Mouse (Mus musculus) midbrain, embryonic 12.5 days (tissue): ENCODE results near the gene Nppb. TPM values are rescaled to one million over a fixed set of nuclear protein-coding genes. Genes with fewer than 3 reads are reported as not detected.

ENCODE experiments used
- ATAC-seq: fragments of 200-750 bp; cut with Nextera tagmentation; 2 replicates; pipeline ENCODE4 v1.8.0; 2017; ENCODE audit warnings: low read depth, moderate TSS enrichment, moderate library complexity; ENCODE audit not compliant: low FRiP score
- H3K27ac ChIP-seq: fragments of 300-500 bp; sonication (generic); replicated peaks from 2 replicates; pipeline ENCODE4 v1.5.1; 2016; ENCODE audit warnings: mild to moderate bottlenecking
- H3K27me3 ChIP-seq: fragments of 300-500 bp; sonication (generic); 2 replicates; pipeline ENCODE4 v1.6.1; 2016; ENCODE audit warnings: mild to moderate bottlenecking
- H3K36me3 ChIP-seq: fragments of 300-500 bp; sonication (generic); 2 replicates; pipeline ENCODE4 v1.6.1; 2016
- H3K4me1 ChIP-seq: fragments of 300-500 bp; sonication (generic); 2 replicates; pipeline ENCODE4 v1.6.1; 2016
- H3K4me2 ChIP-seq: fragments of 300-500 bp; sonication (generic); replicated peaks from 2 replicates; pipeline ENCODE4 v1.6.1; 2016; ENCODE audit warnings: mild to moderate bottlenecking, moderate library complexity
- H3K4me3 ChIP-seq: fragments of 300-500 bp; sonication (generic); 2 replicates; pipeline ENCODE4 v1.5.1; 2016; ENCODE audit warnings: mild to moderate bottlenecking
- H3K9ac ChIP-seq: fragments of 300-500 bp; sonication (generic); replicated peaks from 2 replicates; pipeline ENCODE4 v1.6.1; 2016; ENCODE audit warnings: mild to moderate bottlenecking, moderate library complexity
- H3K9me3 ChIP-seq: fragments of 300-500 bp; sonication (generic); 2 replicates; pipeline ENCODE4 v1.6.1; 2016; ENCODE audit warnings: mild to moderate bottlenecking
- WGBS: fragments of 180-500 bp; shearing (Covaris S2); methylation state at CpG from one replicate; pipeline ENCODE4 v1.1.7; 2016; 5-methylcytosine and 5-hydroxymethylcytosine counted together
- polyA plus RNA-seq: library from polyadenylated mRNA; unstranded; fragments of >200 nt; fragmentation: Nextera tagmentation; extraction: Ambion mirVana; gene quantifications from 2 replicates; pipeline ENCODE4 v1.2.1, GENCODE M21; 2016

Gene Nppb
- polyA plus RNA-seq, 1 experiment from 2014 or later = not detected

GRCm38 (mm10) chr4:147943005-147943404 is 42.6 kb upstream of the Nppb start:
- Histone ChIP-seq H3K9ac (no peak overlapping the region), H3K9me3 (no peaks in the 10 kb centered on the region), H3K4me1 (peaks cover 28% of the 10 kb centered on the region), H3K27ac (no peak overlapping the region), H3K4me2 (peak overlapping the region; percentile 100; the same call in 1 of the 2 replicates), H3K27me3 (0 out of 2 replicates have a peak, but pooled peaks cover 5% of the 10 kb centered on the region), H3K4me3 (no peak overlapping the region), H3K36me3 (peaks cover 45% of the 10 kb centered on the region)
- no peak for ATAC-seq
- 100% methylated on average over 1 of the region's 1 CpGs for WGBS

- no peak overlapping the region for H3K9ac ChIP-seq
Measured at GRCm38 (mm10) chr4:147947511-147947910, 38.1 kb upstream of the Nppb start.

DNA sequence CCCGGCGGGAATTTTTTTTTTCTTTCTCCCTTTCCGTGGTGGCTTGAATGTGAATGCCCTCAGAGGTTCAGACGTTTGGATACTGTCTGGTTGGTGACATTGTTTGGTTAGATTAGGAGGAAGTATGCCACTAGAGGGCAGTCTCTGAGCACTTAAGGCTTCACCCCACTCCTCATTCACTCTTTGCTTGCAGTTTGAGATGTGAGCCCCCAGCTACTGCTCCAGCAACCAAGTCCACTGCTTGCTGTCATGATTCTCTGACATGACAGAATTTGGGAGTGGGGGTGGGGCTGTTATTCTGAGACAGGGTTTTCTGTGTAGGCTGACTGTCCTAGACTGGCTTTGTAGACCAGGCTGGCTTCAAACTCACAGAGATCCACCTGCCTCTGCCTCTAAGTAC is 32.0 kb upstream of the Nppb start:
- H3K9ac ChIP-seq = no peak overlapping the region
- no peaks in the 10 kb centered on the region for H3K27me3 ChIP-seq
- H3K27ac ChIP-seq = no peak overlapping the region
- H3K4me2 ChIP-seq = no peak overlapping the region
- H3K9me3 ChIP-seq = no peaks in the 10 kb centered on the region
- H3K4me1 ChIP-seq = no peaks in the 10 kb centered on the region
- ATAC-seq = 0 out of 2 replicates have a peak, but pooled peaks have one; percentile 38
- no peak overlapping the region for H3K4me3 ChIP-seq
- WGBS = 9% methylated on average over 4 of the region's 4 CpGs
- H3K36me3 ChIP-seq = peaks cover 2% of the 10 kb centered on the region; the same call in 1 of the 2 replicates

More at GRCm38 (mm10) chr4:147947511-147947910, 38.1 kb upstream of the Nppb start:
- no peak for ATAC-seq
- H3K4me1 ChIP-seq = peaks cover 9% of the 10 kb centered on the region
- H3K27me3 ChIP-seq = no peaks in the 10 kb centered on the region
- H3K4me3 ChIP-seq = no peak overlapping the region
- no peak overlapping the region for H3K27ac ChIP-seq
- H3K36me3 ChIP-seq = peaks cover 51% of the 10 kb centered on the region
- no peaks in the 10 kb centered on the region for H3K9me3 ChIP-seq
- H3K4me2 ChIP-seq = no peak overlapping the region
- WGBS = 70% methylated on average over 2 of the region's 2 CpGs

GRCm38 (mm10) chr4:147957141-147957540 is 28.4 kb upstream of the Nppb start:
- 44% methylated on average over 11 of the region's 11 CpGs for WGBS
- H3K9me3 ChIP-seq = no peaks in the 10 kb centered on the region
- no peak for ATAC-seq

GRCm38 (mm10) chr4:147959881-147960831 is 25.4 kb upstream of the Nppb start:
- Histone ChIP-seq H3K9ac (no peak overlapping the region), H3K4me3 (no peak overlapping the region), H3K36me3 (no peaks in the 10 kb centered on the region), H3K27me3 (no peaks in the 10 kb centered on the region), H3K4me1 (no peaks in the 10 kb centered on the region), H3K27ac (no peak overlapping the region), H3K9me3 (no peaks in the 10 kb centered on the region), H3K4me2 (no peak overlapping the region)
- ATAC-seq = peak; percentile 71
- WGBS = 54% methylated on average over 6 of the region's 6 CpGs

More at GRCm38 (mm10) chr4:147957141-147957540, 28.4 kb upstream of the Nppb start:
- H3K4me3 ChIP-seq = no peak overlapping the region
- H3K36me3 ChIP-seq = no peaks in the 10 kb centered on the region
- H3K9ac ChIP-seq = no peak overlapping the region
- no peaks in the 10 kb centered on the region for H3K27me3 ChIP-seq
- no peak overlapping the region for H3K4me2 ChIP-seq
- H3K4me1 ChIP-seq = no peaks in the 10 kb centered on the region
- no peak overlapping the region for H3K27ac ChIP-seq

GRCm38 (mm10) chr4:147962781-147963180 is 22.8 kb upstream of the Nppb start:
- WGBS = 65% methylated on average over 6 of the region's 6 CpGs

GRCm38 (mm10) chr4:147963623-147964022 is 22.0 kb upstream of the Nppb start:
- Histone ChIP-seq H3K4me1 (no peaks in the 10 kb centered on the region), H3K4me2 (no peak overlapping the region), H3K36me3 (no peaks in the 10 kb centered on the region), H3K4me3 (no peak overlapping the region), H3K9ac (no peak overlapping the region), H3K27me3 (no peaks in the 10 kb centered on the region), H3K27ac (no peak overlapping the region), H3K9me3 (no peaks in the 10 kb centered on the region)
- 89% methylated on average over 15 of the region's 15 CpGs for whole genome bisulfite sequencing
- ATAC-seq = no peak

More at GRCm38 (mm10) chr4:147962781-147963180, 22.8 kb upstream of the Nppb start:
- no peaks in the 10 kb centered on the region for H3K9me3 ChIP-seq
- H3K36me3 ChIP-seq = no peaks in the 10 kb centered on the region
- H3K27ac ChIP-seq = no peak overlapping the region
- no peak for ATAC-seq
- no peak overlapping the region for H3K9ac ChIP-seq
- no peaks in the 10 kb centered on the region for H3K27me3 ChIP-seq
- H3K4me2 ChIP-seq = no peak overlapping the region
- H3K4me1 ChIP-seq = no peaks in the 10 kb centered on the region
- no peak overlapping the region for H3K4me3 ChIP-seq

DNA sequence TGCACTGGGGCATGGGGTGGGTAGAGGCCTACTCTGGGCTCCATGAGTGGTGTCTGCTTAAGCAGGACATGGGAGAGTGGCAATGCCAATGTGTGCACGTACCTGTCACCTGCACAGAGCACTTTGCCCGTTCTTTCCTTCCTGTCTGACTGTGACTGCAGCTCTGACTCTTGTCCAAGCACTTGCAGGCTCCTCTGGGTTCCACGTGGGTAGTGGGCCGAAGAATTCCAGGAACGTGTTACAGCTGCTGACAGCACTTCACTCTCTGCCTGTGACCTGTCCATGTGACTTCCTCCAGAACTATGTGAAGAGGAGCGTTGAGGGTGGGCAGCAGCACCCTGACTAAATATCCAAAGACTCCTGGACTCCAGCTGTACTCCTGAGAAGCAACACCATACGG is 19.9 kb upstream of the Nppb start:
- Histone ChIP-seq H3K4me1 (no peaks in the 10 kb centered on the region), H3K4me3 (no peak overlapping the region), H3K27ac (no peak overlapping the region), H3K36me3 (no peaks in the 10 kb centered on the region), H3K9me3 (no peaks in the 10 kb centered on the region), H3K4me2 (no peak overlapping the region), H3K9ac (no peak overlapping the region), H3K27me3 (0 out of 2 replicates have a peak, but pooled peaks cover 5% of the 10 kb centered on the region)
- 82% methylated on average over 7 of the region's 7 CpGs for WGBS
- ATAC-seq = no peak

DNA sequence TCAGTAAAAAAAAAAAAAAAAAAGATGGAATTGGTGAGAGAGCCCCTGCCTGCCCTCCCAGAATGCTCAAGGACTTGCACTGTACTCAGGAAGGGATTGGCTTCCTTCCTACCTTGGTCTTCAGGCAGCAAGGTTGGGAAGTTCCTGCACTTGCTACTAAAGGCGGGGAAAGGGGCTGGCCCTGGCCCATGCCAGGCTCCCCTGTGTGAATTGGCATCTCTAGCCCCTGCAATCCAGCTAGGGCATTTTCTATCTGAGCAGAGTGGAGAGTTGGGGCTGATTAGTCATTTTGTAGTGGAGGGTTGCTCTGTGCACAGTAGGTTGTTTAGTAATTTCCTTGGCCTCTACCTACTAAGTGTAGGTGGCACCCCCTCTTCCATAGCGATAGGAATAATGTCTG is 16.8 kb upstream of the Nppb start:
- no peaks in the 10 kb centered on the region for H3K4me1 ChIP-seq
- H3K9ac ChIP-seq = no peak overlapping the region
- H3K27me3 ChIP-seq = 0 out of 2 replicates have a peak, but pooled peaks cover 5% of the 10 kb centered on the region
- no peak for ATAC-seq
- no peak overlapping the region for H3K27ac ChIP-seq
- 87% methylated on average over 2 of the region's 2 CpGs for WGBS
- H3K9me3 ChIP-seq = no peaks in the 10 kb centered on the region
- no peaks in the 10 kb centered on the region for H3K36me3 ChIP-seq
- no peak overlapping the region for H3K4me3 ChIP-seq
- no peak overlapping the region for H3K4me2 ChIP-seq

GRCm38 (mm10) chr4:147969337-147969736 is 16.3 kb upstream of the Nppb start:
- Histone ChIP-seq H3K9ac (no peak overlapping the region), H3K4me3 (no peak overlapping the region), H3K27me3 (0 out of 2 replicates have a peak, but pooled peaks cover 5% of the 10 kb centered on the region), H3K4me1 (no peaks in the 10 kb centered on the region), H3K4me2 (no peak overlapping the region), H3K27ac (no peak overlapping the region), H3K36me3 (no peaks in the 10 kb centered on the region), H3K9me3 (no peaks in the 10 kb centered on the region)
- ATAC-seq = no peak
- WGBS = 55% methylated on average over 9 of the region's 9 CpGs

DNA sequence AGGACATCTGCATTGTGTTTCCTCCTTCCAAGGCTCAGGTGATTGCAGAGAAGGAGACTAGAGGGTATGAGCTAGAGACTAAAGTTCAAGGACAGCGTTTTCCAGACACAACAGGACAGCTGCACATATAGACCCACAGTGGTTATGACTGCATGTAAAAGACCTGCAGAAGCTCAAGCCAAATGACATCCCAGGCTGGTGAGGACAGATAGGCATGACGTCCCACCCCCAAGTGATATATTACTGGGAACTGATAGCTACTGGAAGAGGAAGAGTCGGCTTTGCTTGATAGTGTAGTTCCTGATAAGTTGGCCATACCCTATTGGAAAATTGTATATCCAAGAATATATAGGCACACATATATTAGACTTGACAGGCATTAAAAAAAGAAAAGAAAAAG is 9.4 kb upstream of the Nppb start:
- ATAC-seq = no peak
- Histone ChIP-seq H3K9me3 (no peaks in the 10 kb centered on the region; the same call in 1 of the 2 replicates), H3K36me3 (no peaks in the 10 kb centered on the region), H3K9ac (no peak overlapping the region), H3K4me3 (no peak overlapping the region), H3K27me3 (no peaks in the 10 kb centered on the region), H3K4me1 (no peaks in the 10 kb centered on the region), H3K27ac (no peak overlapping the region), H3K4me2 (no peak overlapping the region)
- 86% methylated on average over 3 of the region's 3 CpGs for WGBS

GRCm38 (mm10) chr4:147977726-147978125 is 7.9 kb upstream of the Nppb start:
- ATAC-seq = no peak
- 79% methylated on average over 4 of the region's 4 CpGs for WGBS
- no peak overlapping the region for H3K27ac ChIP-seq
- H3K27me3 ChIP-seq = no peaks in the 10 kb centered on the region
- no peak overlapping the region for H3K4me3 ChIP-seq
- H3K9me3 ChIP-seq = no peaks in the 10 kb centered on the region; the same call in 1 of the 2 replicates
- no peaks in the 10 kb centered on the region for H3K36me3 ChIP-seq
- no peak overlapping the region for H3K4me2 ChIP-seq
- no peak overlapping the region for H3K9ac ChIP-seq
- no peaks in the 10 kb centered on the region for H3K4me1 ChIP-seq
